Mouse (Mus musculus): Measurements from ENCODE around the gene Ttc28.

Gene Ttc28

GRCm38 (mm10) chr5:110958196-110958595, 78.6 kb downstream of the Ttc28 start:
- no peak for DNase-seq (ENCODE audit: low spot score in 2 of 2)

GRCm38 (mm10) chr5:110960067-110960466, 80.5 kb downstream of the Ttc28 start:
- DNase-seq (ENCODE audit: low spot score in 2 of 2), result no peak

- DNase-seq (ENCODE audit: low spot score in 2 of 2), result no peak
Measured at GRCm38 (mm10) chr5:110960890-110961289, 81.3 kb downstream of the Ttc28 start.

- DNase-seq (ENCODE audit: low spot score in 2 of 2), result no peak
Measured at GRCm38 (mm10) chr5:110967483-110968055, 88.0 kb downstream of the Ttc28 start.

- DNase-seq (ENCODE audit: low spot score in 2 of 2), result no peak
Measured at GRCm38 (mm10) chr5:110968566-110968965, 89.0 kb downstream of the Ttc28 start.

DNA sequence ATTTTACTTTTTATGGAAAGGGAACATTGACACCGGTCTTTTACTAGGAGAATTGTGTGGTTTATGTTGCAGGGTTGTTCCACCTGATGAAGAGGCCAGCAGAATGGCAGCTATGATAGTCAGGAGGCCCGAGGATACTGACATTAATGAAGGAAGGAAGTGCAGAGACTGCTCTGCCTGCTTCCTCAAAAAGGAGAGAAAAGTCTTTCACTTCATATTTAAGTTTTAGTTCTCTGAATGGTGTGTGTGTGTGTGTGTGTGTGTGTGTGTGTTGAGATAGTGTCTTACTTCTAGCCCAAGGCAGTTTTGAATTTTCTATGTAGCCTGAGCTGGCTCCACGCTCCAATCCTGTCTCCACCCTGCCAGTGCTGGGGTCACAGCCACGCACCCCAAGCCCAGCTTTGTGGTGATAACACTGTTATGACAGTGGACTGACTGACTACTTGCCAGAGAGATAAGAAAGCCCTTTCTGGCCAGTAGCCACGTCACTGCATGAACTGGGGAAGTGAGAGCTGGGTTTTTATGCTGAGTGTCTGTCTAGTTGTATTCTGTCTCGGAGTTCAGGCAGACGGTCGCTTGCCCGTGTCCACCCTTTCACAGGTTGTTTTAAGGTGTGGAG, 90.7 kb downstream of the Ttc28 start:
- DNase-seq (ENCODE audit: low spot score in 2 of 2), result peak; percentile 14 to 48

GRCm38 (mm10) chr5:110976721-110977120, 97.1 kb downstream of the Ttc28 start:
- no peak for DNase-seq (ENCODE audit: low spot score in 2 of 2)

- no peak for DNase-seq (ENCODE audit: low spot score in 2 of 2)
Measured at GRCm38 (mm10) chr5:110977796-110978195, 98.2 kb downstream of the Ttc28 start.

GRCm38 (mm10) chr5:110978461-110978860, 98.9 kb downstream of the Ttc28 start:
- peak in 1 of 2 experiments; percentile 63 for DNase-seq (ENCODE audit: low spot score in 2 of 2)

DNA sequence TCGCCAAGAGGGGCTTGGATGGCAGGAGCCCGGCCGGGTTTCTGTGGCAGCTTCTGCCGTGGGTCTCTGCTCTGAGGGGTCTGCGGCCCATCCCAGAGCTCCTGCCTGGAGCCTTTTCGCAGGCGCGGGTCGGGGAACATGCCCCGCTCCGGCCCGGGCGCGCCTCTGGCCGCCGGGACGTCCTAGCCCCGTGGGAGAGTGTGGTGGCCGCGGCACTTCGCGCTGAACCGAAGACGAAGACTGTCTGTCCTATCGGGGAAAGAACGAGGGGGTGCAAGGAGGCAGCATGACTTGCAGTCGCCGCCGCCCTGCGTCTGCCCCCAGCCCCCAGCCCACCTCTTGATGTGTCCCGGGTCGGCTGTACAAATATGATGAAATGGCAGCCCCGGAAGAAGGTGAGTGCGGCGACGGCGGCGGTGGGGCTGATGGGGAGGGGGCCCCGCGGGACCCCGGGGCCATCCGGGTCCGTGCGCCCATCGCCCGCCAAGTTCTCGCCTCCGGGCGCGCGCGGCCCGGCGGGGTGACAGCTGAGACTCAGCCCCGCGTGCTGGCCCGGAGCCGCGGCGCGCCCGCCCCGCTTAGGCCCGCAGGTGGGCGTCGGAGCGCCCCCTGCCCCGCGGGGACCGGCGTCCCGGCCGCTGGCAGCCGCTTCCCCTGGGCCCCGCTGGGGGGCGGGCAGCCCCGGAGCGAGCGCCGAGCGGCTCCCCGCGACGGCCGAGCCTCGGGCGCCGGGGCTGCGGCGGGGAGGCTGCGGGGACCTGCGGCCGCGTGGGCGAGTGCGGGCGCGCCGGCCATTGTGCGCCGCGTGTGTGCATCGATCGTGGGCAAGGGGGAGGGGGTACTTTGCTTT, 99.6 kb downstream of the Ttc28 start:
- peak; percentile 32 to 47 for DNase-seq (ENCODE audit: low spot score in 2 of 2)

DNA sequence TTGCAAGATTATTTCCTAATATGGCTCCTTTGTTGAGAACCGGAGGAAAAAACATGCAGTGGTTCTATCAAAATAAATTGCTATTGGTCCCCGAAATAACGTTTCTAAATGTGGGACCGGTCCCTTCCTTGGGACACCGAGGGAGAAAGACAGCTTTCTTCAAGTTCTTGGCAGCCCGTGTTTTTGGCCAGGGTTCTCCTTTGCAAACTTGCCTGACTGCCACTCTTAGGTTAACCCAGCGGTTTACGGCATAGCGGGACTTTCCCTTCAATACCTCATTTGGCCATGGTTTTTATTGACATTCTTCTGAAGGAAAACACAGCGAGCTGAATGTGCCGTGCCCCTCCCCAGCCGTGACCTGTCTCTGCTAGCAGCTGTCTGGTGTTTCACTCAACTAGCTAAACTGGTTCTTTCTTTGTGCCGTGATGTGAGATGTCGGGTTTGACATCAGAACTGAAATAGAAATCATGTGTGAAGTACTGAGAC, 100.3 kb downstream of the Ttc28 start:
- peak in 1 of 2 experiments; percentile 27 for DNase-seq (ENCODE audit: low spot score in 2 of 2)

- DNase-seq (ENCODE audit: low spot score in 2 of 2), result no peak
Measured at GRCm38 (mm10) chr5:110980576-110980975, 101.0 kb downstream of the Ttc28 start.

DNA sequence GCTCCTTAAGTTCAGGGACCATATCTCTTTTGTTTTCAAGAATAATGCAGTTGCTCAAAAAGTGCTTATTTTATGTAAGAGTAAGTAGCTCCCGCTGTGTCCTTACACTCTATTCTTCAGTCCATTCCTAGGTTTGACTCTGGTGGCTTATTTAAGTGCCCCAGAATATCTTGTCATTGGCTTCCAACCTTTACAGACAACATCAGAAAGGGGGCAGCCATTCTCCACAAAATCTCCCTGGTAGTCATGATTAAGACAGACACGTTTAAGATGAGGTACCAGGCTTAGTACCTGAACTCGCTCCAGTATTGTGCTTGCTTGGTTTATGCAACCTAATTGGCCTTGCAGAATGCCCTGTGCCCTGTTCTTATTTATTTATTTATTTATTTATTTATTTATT, 102.8 kb downstream of the Ttc28 start:
- DNase-seq (ENCODE audit: low spot score in 2 of 2), result no peak

DNA sequence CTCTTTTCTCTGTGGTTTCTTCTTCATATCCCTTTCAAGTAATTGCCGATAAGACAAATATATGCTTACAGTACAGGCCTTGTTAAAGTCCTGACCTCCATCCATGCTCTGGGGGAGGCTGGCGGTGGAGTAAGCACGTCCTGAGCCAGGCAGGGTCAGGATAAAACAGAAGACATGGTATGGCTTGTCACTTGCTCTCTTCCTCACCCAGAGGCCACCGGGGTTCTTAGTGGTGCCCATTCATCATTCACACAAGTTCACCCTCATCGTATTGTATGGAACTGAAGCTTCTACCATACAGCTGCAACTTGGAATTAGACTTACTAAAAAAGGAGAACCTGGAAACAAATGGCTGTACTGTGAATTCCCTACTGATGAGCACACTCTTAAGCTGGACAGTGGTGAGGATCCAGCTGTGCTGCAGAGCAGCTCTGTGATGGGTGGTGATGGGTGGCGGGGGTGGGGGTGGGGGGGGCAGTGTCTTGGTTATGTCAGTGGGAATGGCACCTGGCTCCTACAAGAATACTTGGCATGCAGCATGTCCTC, 104.6 kb downstream of the Ttc28 start:
- DNase-seq (ENCODE audit: low spot score in 2 of 2), result no peak

- no peak for DNase-seq (ENCODE audit: low spot score in 2 of 2)
Measured at GRCm38 (mm10) chr5:110996835-110997539, 117.4 kb downstream of the Ttc28 start.

- DNase-seq (ENCODE audit: low spot score in 2 of 2), result no peak
Measured at GRCm38 (mm10) chr5:110997692-110998091, 118.1 kb downstream of the Ttc28 start.

- DNase-seq (ENCODE audit: low spot score in 2 of 2), result no peak
Measured at GRCm38 (mm10) chr5:110998298-110998697, 118.7 kb downstream of the Ttc28 start.

DNA sequence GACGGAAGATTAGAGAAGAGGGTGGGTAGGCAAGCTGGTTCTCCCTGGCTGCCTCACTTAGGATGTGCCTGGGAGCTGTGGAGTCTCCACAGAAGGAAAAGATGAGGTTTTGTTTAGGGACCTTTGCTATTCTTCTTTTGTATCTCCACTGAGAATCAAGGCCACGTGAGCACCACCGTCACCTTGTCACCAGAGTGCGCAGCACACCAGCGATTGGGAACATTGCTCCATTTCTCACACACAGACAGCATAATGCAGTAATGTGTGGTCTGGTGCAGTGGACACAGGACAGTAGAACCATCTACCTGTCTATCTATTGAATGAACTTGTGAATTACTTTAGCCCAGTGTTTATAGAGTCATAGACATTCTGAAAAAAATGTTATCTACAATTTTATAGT, 121.3 kb downstream of the Ttc28 start:
- no peak for DNase-seq (ENCODE audit: low spot score in 2 of 2)

DNA sequence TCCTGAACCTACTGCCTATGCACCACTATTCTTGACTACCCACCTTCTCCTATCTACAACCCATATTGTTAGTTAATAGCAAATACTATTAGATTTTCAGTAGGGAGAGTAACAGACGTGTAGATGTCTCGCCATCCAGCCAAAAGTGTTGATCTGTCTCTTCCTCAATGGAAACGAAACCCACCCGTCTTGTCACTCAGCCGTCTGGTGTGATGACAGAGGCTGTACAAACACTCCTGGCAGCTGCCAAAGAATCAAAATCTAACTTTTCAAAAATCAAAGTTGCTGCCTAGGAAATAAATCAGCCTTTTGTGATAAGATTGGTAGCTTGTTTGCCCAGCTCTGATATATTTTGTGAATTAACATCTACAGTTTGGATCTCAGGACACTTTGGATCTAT, 123.6 kb downstream of the Ttc28 start:
- DNase-seq (ENCODE audit: low spot score in 2 of 2), result no peak

GRCm38 (mm10) chr5:111003750-111004149, 124.1 kb downstream of the Ttc28 start:
- no peak for DNase-seq (ENCODE audit: low spot score in 2 of 2)

- no peak for DNase-seq (ENCODE audit: low spot score in 2 of 2)
Measured at GRCm38 (mm10) chr5:111006272-111007135, 126.9 kb downstream of the Ttc28 start.

All from spleen, postnatal 10 days (tissue).